Mouse (Mus musculus) forebrain, postnatal 0 days (tissue): ENCODE data around the gene Gp1bb. TPM values are rescaled to one million over a fixed set of nuclear protein-coding genes. Genes with fewer than 3 reads are reported as not detected.
A peak's percentile ranks its signal among the peaks of the same experiment; 100 is the strongest.

ENCODE experiments used
- ATAC-seq: fragments of 200-750 bp; cut with Nextera tagmentation; 2 replicates; pipeline ENCODE4 v1.8.0; 2017; ENCODE audit warnings: mild to moderate bottlenecking, moderate library complexity
- DNase-seq: peaks from one replicate; pipeline ENCODE4 v3.0.0-alpha.2; 2015
- H3K27ac ChIP-seq: fragments of 300-500 bp; sonication (generic); 2 replicates; pipeline ENCODE4 v1.5.1; 2014; ENCODE audit warnings: low read depth, mild to moderate bottlenecking, antibody characterized with exemption, low read length, moderate library complexity, mixed read lengths
- H3K27me3 ChIP-seq: fragments of 300-500 bp; sonication (generic); 2 replicates; pipeline ENCODE4 v1.6.1; 2014; ENCODE audit warnings: mild to moderate bottlenecking, low read length, mixed read lengths; ENCODE audit not compliant: insufficient read depth
- H3K36me3 ChIP-seq: fragments of 300-500 bp; sonication (generic); 2 replicates; pipeline ENCODE4 v1.6.1; 2014; ENCODE audit warnings: mild to moderate bottlenecking, moderate library complexity; ENCODE audit not compliant: insufficient read depth
- H3K4me1 ChIP-seq: fragments of 300-500 bp; sonication (generic); 2 replicates; pipeline ENCODE4 v1.6.1; 2014; ENCODE audit warnings: antibody characterized with exemption; ENCODE audit not compliant: insufficient read depth
- H3K4me2 ChIP-seq: fragments of 300-500 bp; sonication (generic); 2 replicates; pipeline ENCODE4 v1.6.1; 2014; ENCODE audit warnings: low read depth, mild to moderate bottlenecking, moderate library complexity
- H3K4me3 ChIP-seq: fragments of 300-500 bp; sonication (generic); 2 replicates; pipeline ENCODE4 v1.5.1; 2014; ENCODE audit warnings: low read depth, low read length, mixed read lengths
- H3K9ac ChIP-seq: fragments of 300-500 bp; sonication (generic); 2 replicates; pipeline ENCODE4 v1.6.1; 2014; ENCODE audit warnings: mild to moderate bottlenecking
- H3K9me3 ChIP-seq: fragments of 300-500 bp; sonication (generic); 2 replicates; pipeline ENCODE4 v1.6.1; 2016; ENCODE audit warnings: low read length
- CTCF ChIP-seq: sonication (generic); IDR thresholded peaks from 2 replicates; pipeline ENCODE4 v1.5.1; 2016; ENCODE audit warnings: antibody characterized with exemption, control low read depth, low read depth
- WGBS: fragments of 180-500 bp; shearing (Covaris S2); extraction: QIAGEN DNeasy Blood & Tissue Kit; methylation state at CpG from one replicate; pipeline ENCODE4 v1.1.7; 2014; 5-methylcytosine and 5-hydroxymethylcytosine counted together
- polyA plus RNA-seq: library from polyadenylated mRNA; unstranded; fragments of >200 nt; fragmentation: Nextera tagmentation; extraction: Ambion mirVana; gene quantifications from 2 replicates; pipeline ENCODE4 v1.2.1, GENCODE M21; 2015
- total RNA-seq: library from RNA; depleted of rRNA; stranded (reverse); fragments of >200 nt; gene quantifications from 2 replicates; pipeline ENCODE4 v1.2.3, GENCODE M21; 2014

The Gp1bb gene
- total and polyA plus RNA-seq, 2 experiments from 2014 or later = 9.4 to 34.1 TPM

- Histone ChIP-seq H3K9me3 (no peaks in the 10 kb centered on the region), H3K27me3 (no peaks in the 10 kb centered on the region), H3K9ac (peak overlapping the region; percentile 98), H3K36me3 (peaks cover 15% of the 10 kb centered on the region), H3K4me3 (peak overlapping the region; percentile 88), H3K4me2 (peak overlapping the region; percentile 70), H3K4me1 (peaks cover 19% of the 10 kb centered on the region), H3K27ac (peak overlapping the region; percentile 87)
- peak; percentile 50 for DNase-seq
- no peak for ATAC-seq
- TF ChIP-seq CTCF = no peak
- 21% methylated on average over 2 of the region's 2 CpGs for WGBS
These were observed 6.7 kb upstream of the Gp1bb start for GRCm38 (mm10) chr16:18628948-18629340.

DNA sequence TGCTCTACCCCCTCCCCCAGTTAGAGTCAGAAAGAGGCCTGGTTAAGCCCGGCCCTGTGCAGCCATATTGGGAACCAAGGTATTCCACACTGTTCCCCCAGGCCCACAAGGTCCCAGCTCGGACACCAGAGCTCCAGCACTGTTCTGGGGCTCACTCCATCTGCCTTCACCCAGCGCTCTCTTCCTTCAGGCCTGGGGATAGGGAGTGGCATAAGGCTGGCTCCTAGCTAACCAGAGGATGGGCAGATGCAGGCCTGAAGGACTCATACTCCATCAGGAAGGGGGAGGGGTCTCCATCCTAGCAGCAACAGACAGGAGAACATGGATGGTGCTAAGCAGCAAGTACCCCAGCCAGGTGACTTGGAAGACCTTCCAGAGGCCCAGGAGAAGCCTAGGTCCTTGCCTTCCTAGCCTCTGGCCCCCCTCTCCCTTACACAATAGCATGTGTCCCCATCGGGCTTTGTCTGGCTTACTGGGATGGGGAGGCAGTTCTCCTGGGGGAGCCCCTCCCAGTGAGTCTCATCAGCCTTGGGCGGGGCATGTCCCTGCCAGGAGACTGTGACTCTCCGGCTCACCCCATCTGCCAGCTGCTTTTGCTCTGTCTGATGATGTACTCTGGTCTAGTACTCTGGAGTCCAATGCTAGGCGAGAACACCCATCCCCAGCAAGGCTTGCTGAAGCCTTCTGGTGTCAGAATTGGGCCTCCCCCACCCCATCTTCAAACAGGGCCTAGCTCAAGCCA, 6.2 kb upstream of the Gp1bb start:
- no peak for TF ChIP-seq CTCF
- 47% methylated on average over 7 of the region's 7 CpGs for WGBS
- H3K9ac ChIP-seq = peak overlapping the region; percentile 98
- ATAC-seq = no peak
- peaks cover 3% of the 10 kb centered on the region; the same call in 1 of the 2 replicates for H3K27me3 ChIP-seq
- peaks cover 19% of the 10 kb centered on the region for H3K4me1 ChIP-seq
- H3K9me3 ChIP-seq = no peaks in the 10 kb centered on the region
- H3K4me2 ChIP-seq = peak overlapping the region; percentile 70
- H3K27ac ChIP-seq = peak overlapping the region; percentile 87
- peaks cover 20% of the 10 kb centered on the region for H3K36me3 ChIP-seq
- peak; percentile 9 for DNase-seq
- peak overlapping the region; percentile 88 for H3K4me3 ChIP-seq

DNA sequence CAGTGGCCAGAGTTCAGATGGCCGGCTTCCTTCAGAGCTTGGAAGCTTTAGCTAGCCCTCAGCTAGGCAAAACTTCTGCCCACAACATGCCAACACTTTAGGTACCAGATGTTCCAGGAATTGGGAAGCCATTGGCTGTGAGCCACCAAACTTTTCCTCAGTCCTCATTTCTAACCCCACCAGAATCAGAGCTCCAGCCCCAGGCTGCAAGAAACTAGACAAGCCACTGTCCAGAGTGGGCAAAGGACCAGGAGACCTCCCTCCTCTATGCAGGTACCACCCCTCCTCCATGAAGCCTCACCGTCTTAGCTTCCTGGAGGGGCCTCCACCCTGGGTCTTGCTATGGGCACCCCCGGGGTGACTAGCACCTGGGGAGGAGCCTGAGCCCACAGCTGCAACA, 5.0 kb upstream of the Gp1bb start:
- peak overlapping the region; percentile 88 for H3K4me3 ChIP-seq
- H3K4me1 ChIP-seq = peaks cover 19% of the 10 kb centered on the region
- no peak for TF ChIP-seq CTCF
- no peak for ATAC-seq
- peaks cover 15% of the 10 kb centered on the region for H3K27me3 ChIP-seq
- H3K27ac ChIP-seq = no peak overlapping the region
- peaks cover 32% of the 10 kb centered on the region for H3K36me3 ChIP-seq
- H3K9me3 ChIP-seq = no peaks in the 10 kb centered on the region
- WGBS = 47% methylated on average over 3 of the region's 3 CpGs
- peak overlapping the region; percentile 70 for H3K4me2 ChIP-seq
- DNase-seq = no peak
- peak overlapping the region; percentile 58; the same call in 1 of the 2 replicates for H3K9ac ChIP-seq

GRCm38 (mm10) chr16:18626376-18626878, 4.2 kb upstream of the Gp1bb start, which contains the start of gene Gm49601:
Gm49601 (minus strand) TSS chr16:18626427.
- Histone ChIP-seq H3K9ac (peak within 1 kb of the TSS; percentile 58), H3K36me3 (peaks cover 39% of the 10 kb centered on the region), H3K4me2 (peak within 1 kb of the TSS; percentile 70), H3K4me1 (peaks cover 19% of the 10 kb centered on the region), H3K9me3 (no peaks in the 10 kb centered on the region), H3K27ac (no peak within 1 kb of the TSS), H3K4me3 (peak within 1 kb of the TSS; percentile 55), H3K27me3 (peaks cover 19% of the 10 kb centered on the region)
- 4% methylated on average over 65 of the region's 65 CpGs for WGBS
- DNase-seq = peak; percentile 87
- peak; percentile 47 for ATAC-seq
- peak; percentile 89 for TF ChIP-seq CTCF

DNA sequence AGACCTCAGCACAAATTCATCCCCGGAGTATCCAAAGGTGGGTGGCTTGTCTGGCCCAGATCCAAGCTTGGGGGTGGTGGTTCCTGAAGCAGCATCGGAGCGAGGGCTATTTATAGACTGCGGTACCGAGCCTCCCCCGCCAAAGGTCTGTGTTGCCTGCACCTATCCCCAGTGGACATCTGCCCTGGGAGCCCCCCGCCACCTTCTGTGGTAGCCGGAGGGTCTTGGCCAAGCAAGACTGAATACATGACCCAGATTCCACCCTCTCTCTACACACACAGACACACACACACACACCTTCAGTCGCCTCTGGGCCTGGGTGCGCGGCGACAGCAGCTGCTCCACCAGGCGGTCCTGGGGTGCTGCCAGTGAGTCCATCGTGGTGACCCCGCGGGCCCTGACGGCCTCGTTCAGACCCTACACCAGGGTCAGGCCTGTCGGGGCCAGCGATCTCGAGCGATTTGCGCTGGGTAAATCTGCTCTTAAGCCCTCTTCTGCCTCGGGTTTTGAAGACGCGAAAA, 3.6 kb upstream of the Gp1bb start:
- DNase-seq = peak; percentile 5
- Histone ChIP-seq H3K4me1 (peaks cover 19% of the 10 kb centered on the region), H3K9me3 (no peaks in the 10 kb centered on the region), H3K4me3 (peak overlapping the region; percentile 55), H3K27ac (no peak overlapping the region), H3K36me3 (peaks cover 39% of the 10 kb centered on the region), H3K4me2 (peak overlapping the region; percentile 70), H3K9ac (peak overlapping the region; percentile 58), H3K27me3 (peaks cover 22% of the 10 kb centered on the region)
- TF ChIP-seq CTCF = no peak
- ATAC-seq = no peak
- 14% methylated on average over 26 of the region's 26 CpGs for WGBS

DNA sequence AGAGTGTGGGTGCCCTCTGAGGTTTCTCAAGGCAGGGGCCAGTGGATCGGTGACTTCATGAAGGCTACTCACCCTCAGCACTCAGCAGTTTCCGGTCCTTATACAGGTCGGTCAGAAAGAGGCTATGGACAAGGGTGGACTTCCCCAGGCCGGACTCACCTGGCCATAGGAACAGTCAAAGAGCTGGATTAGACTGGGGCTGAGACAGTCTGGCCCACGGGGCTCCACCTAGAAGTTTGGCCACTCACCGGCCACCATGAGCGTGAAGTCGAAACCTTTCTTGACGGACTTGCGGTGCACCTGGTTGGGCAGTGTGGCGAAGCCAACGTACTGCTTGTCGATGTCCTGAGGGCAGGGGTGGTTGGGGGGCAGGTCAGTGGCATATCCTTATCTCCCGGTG, 2.9 kb upstream of the Gp1bb start:
- peaks cover 19% of the 10 kb centered on the region for H3K4me1 ChIP-seq
- H3K9me3 ChIP-seq = no peaks in the 10 kb centered on the region
- H3K4me3 ChIP-seq = no peak overlapping the region
- no peak for DNase-seq
- 55% methylated on average over 14 of the region's 14 CpGs for WGBS
- no peak overlapping the region for H3K27ac ChIP-seq
- H3K9ac ChIP-seq = no peak overlapping the region
- peaks cover 39% of the 10 kb centered on the region for H3K36me3 ChIP-seq
- TF ChIP-seq CTCF = no peak
- H3K27me3 ChIP-seq = peaks cover 22% of the 10 kb centered on the region
- ATAC-seq = no peak
- H3K4me2 ChIP-seq = no peak overlapping the region

DNA sequence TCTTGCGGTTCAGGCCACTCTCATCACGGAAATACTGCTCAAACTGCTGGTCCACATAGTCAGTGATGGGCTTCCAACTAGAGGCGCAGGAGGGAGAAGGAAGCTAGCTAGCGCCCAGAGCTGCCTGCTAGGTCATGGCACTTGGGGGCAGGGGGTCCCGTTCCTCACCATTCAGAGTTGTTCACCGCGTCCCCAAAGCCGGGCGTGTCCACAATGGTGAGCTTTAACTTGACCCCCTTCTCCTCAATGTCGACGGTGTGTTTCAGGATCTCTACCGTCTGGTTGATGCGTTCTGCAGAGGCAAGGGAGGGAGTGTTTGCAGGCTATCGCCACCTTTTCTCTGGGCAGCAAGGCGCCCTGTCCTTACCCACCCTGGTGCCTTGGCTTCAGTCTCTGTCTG, 2.4 kb upstream of the Gp1bb start:
- Histone ChIP-seq H3K9ac (no peak overlapping the region), H3K27me3 (peaks cover 22% of the 10 kb centered on the region), H3K36me3 (peaks cover 43% of the 10 kb centered on the region), H3K9me3 (no peaks in the 10 kb centered on the region), H3K4me1 (peaks cover 19% of the 10 kb centered on the region), H3K27ac (no peak overlapping the region), H3K4me2 (no peak overlapping the region), H3K4me3 (no peak overlapping the region)
- no peak for DNase-seq
- no peak for ATAC-seq
- TF ChIP-seq CTCF = no peak
- WGBS = 50% methylated on average over 15 of the region's 15 CpGs
